Mouse (Mus musculus) small intestine, adult 2 months (tissue): ENCODE measurements around the gene Rhbdl1. TPM values are rescaled to one million over a fixed set of nuclear protein-coding genes. Genes with fewer than 3 reads are reported as not detected.
A peak's percentile ranks its signal among the peaks of the same experiment; 100 is the strongest.

Experiments
- H3K27ac ChIP-seq: fragments of 200-500 bp; 2 replicates; pipeline ENCODE4 v1.5.1; 2012; ENCODE audit warnings: low read depth, low read length, control low read depth, inconsistent platforms; ENCODE audit not compliant: insufficient read depth
- H3K27me3 ChIP-seq: fragments of 200-500 bp; 2 replicates; pipeline ENCODE4 v1.6.1; 2012; ENCODE audit warnings: mild to moderate bottlenecking, moderate library complexity, low read length, inconsistent platforms; ENCODE audit not compliant: control insufficient read depth, insufficient read depth
- H3K36me3 ChIP-seq: fragments of 200-500 bp; 2 replicates; pipeline ENCODE4 v1.6.1; 2012; ENCODE audit warnings: mild to moderate bottlenecking, low read length, control low read depth, inconsistent platforms; ENCODE audit not compliant: control insufficient read depth, insufficient read depth
- H3K4me1 ChIP-seq: fragments of 200-500 bp; 2 replicates; pipeline ENCODE4 v1.6.1; 2012; ENCODE audit warnings: low read length, inconsistent platforms, mixed read lengths; ENCODE audit not compliant: control insufficient read depth, insufficient read depth, insufficient read length
- H3K4me3 ChIP-seq: fragments of 200-500 bp; 2 replicates; pipeline ENCODE4 v1.5.1; 2012; ENCODE audit warnings: low read depth, mild to moderate bottlenecking, control low read depth, inconsistent platforms, low read length, moderate library complexity
- CTCF ChIP-seq: fragments of 200-500 bp; IDR thresholded peaks from 2 replicates; pipeline ENCODE4 v1.5.1; 2012; ENCODE audit warnings: low read depth, mild to moderate bottlenecking, control low read depth, inconsistent platforms, low read length, moderate library complexity, mixed read lengths; ENCODE audit not compliant: insufficient replicate concordance, insufficient read length; ENCODE audit errors: extremely low read depth
- POLR2A ChIP-seq: fragments of 200-500 bp; IDR thresholded peaks from 2 replicates; pipeline ENCODE4 v1.6.1; 2012; ENCODE audit warnings: low read depth, mild to moderate bottlenecking, control low read depth, inconsistent platforms, low read length, moderate library complexity
- WGBS: fragments of 180-500 bp; shearing (Covaris S2); methylation state at CpG from one replicate; pipeline ENCODE4 v1.1.7; 2018; 5-methylcytosine and 5-hydroxymethylcytosine counted together
- polyA plus RNA-seq: library from polyadenylated mRNA; depleted of rRNA; stranded (reverse); fragments of >200 nt; gene quantifications from 2 replicates; pipeline ENCODE4 v1.2.3, GENCODE M21; 2012; rRNA removed

Rhbdl1 gene
- polyA plus RNA-seq = 6.9 and 10.6 TPM in 2 replicates

- 4% methylated on average over 29 of the region's 29 CpGs for WGBS
- peak within 1 kb of the TSS; percentile 43 for H3K4me3 ChIP-seq
- H3K4me1 ChIP-seq = peaks cover 39% of the 10 kb centered on the region
- no peaks in the 10 kb centered on the region for H3K27me3 ChIP-seq
- 0 out of 2 replicates have a peak within 1 kb of the TSS, but pooled peaks have one; percentile 4 for H3K27ac ChIP-seq
- no peak for TF ChIP-seq CTCF
- H3K36me3 ChIP-seq = peaks cover 31% of the 10 kb centered on the region
Measured at GRCm38 (mm10) chr17:25837076-25837410, at the start of gene Rhbdl1. Gene Rhbdl1 (minus strand): TSS chr17:25837295.

GRCm38 (mm10) chr17:25886806-25887205 is 49.7 kb upstream of the Rhbdl1 start:
- no peak overlapping the region for H3K4me3 ChIP-seq
- no peaks in the 10 kb centered on the region for H3K27me3 ChIP-seq
- no peak overlapping the region for H3K27ac ChIP-seq
- peaks cover 30% of the 10 kb centered on the region for H3K36me3 ChIP-seq
- H3K4me1 ChIP-seq = no peaks in the 10 kb centered on the region
- TF ChIP-seq CTCF = no peak

GRCm38 (mm10) chr17:25885636-25886035 is 48.5 kb upstream of the Rhbdl1 start:
- TF ChIP-seq POLR2A (no peak), CTCF (no peak)
- Histone ChIP-seq H3K27me3 (no peaks in the 10 kb centered on the region), H3K4me1 (no peaks in the 10 kb centered on the region), H3K27ac (no peak overlapping the region), H3K4me3 (no peak overlapping the region), H3K36me3 (peaks cover 30% of the 10 kb centered on the region)
- 72% methylated on average over 4 of the region's 4 CpGs for WGBS

- H3K27me3 ChIP-seq = no peaks in the 10 kb centered on the region
- H3K36me3 ChIP-seq = peaks cover 26% of the 10 kb centered on the region
- H3K4me1 ChIP-seq = peaks cover 2% of the 10 kb centered on the region
- H3K4me3 ChIP-seq = no peak overlapping the region
- H3K27ac ChIP-seq = no peak overlapping the region
- no peak for TF ChIP-seq POLR2A
- TF ChIP-seq CTCF = no peak
- WGBS = 93% methylated on average over 3 of the region's 3 CpGs
Measured at GRCm38 (mm10) chr17:25883824-25884223, 46.7 kb upstream of the Rhbdl1 start.

- peaks cover 26% of the 10 kb centered on the region for H3K36me3 ChIP-seq
- H3K4me1 ChIP-seq = peaks cover 3% of the 10 kb centered on the region
- no peaks in the 10 kb centered on the region for H3K27me3 ChIP-seq
- TF ChIP-seq CTCF (no peak), POLR2A (no peak)
- WGBS = 89% methylated on average over 8 of the region's 8 CpGs
- no peak overlapping the region for H3K27ac ChIP-seq
- no peak overlapping the region for H3K4me3 ChIP-seq
Measured at GRCm38 (mm10) chr17:25883268-25883667, 46.2 kb upstream of the Rhbdl1 start.

- Histone ChIP-seq H3K4me3 (no peak overlapping the region), H3K27me3 (no peaks in the 10 kb centered on the region), H3K4me1 (peaks cover 3% of the 10 kb centered on the region), H3K36me3 (peaks cover 31% of the 10 kb centered on the region), H3K27ac (no peak overlapping the region)
- TF ChIP-seq CTCF = no peak
- TF ChIP-seq POLR2A = no peak
- WGBS = 73% methylated on average over 5 of the region's 5 CpGs
Measured at GRCm38 (mm10) chr17:25882306-25882705, 45.2 kb upstream of the Rhbdl1 start.

- Histone ChIP-seq H3K36me3 (peaks cover 31% of the 10 kb centered on the region), H3K4me3 (no peak overlapping the region), H3K4me1 (peaks cover 3% of the 10 kb centered on the region), H3K27ac (no peak overlapping the region), H3K27me3 (no peaks in the 10 kb centered on the region)
- 76% methylated on average over 4 of the region's 4 CpGs for WGBS
- no peak for TF ChIP-seq CTCF
- TF ChIP-seq POLR2A = no peak
Measured at GRCm38 (mm10) chr17:25881691-25882090, 44.6 kb upstream of the Rhbdl1 start.

GRCm38 (mm10) chr17:25880913-25881641 is 44.0 kb upstream of the Rhbdl1 start:
- TF ChIP-seq POLR2A = no peak
- TF ChIP-seq CTCF = no peak
- no peak overlapping the region for H3K27ac ChIP-seq
- peaks cover 31% of the 10 kb centered on the region for H3K36me3 ChIP-seq
- no peaks in the 10 kb centered on the region for H3K27me3 ChIP-seq
- no peak overlapping the region for H3K4me3 ChIP-seq
- H3K4me1 ChIP-seq = peaks cover 7% of the 10 kb centered on the region
- 50% methylated on average over 5 of the region's 5 CpGs for WGBS
